Mouse (Mus musculus) embryonic fibroblast, embryonic 13.5 days (primary cell): ENCODE measurements at regions not wholly inside any gene's neighbourhood (a gene's known extent, or its start where the extent isn't known, plus 50 kb on each side); places are given as distances from the start of the nearest gene placed in this dataset.

Source experiments
- CTCF ChIP-seq: IDR thresholded peaks from 2 replicates; pipeline ENCODE4 v1.5.1; 2011; ENCODE audit warnings: mild to moderate bottlenecking, control low read depth, low read length, moderate library complexity, borderline replicate concordance; ENCODE audit not compliant: insufficient read depth
- POLR2A ChIP-seq: IDR thresholded peaks from 2 replicates; pipeline ENCODE4 v1.6.1; 2011; ENCODE audit warnings: low read depth, mild to moderate bottlenecking, control low read depth, low read length, moderate library complexity

DNA sequence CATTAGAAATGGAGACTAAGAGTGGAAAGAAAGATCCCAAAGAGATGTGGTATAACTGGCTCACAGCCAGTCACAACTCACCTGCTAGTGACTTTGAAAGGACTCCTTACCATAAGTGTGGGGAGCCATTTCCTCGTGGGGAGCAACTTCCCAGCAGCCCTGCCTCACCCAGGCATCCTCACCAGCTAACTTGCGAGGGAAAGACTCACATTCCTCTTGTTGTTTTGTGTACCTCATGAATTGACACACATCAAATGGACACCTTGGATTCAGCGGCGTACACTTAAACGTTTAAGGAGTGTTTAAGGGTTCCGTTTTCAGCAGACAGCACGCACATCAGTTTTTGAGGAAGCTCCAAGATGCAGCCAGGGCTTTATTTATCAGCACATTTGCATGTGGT, 154.0 kb downstream of the Cd83 start:
- TF ChIP-seq POLR2A (no peak), CTCF (no peak)
